Mouse (Mus musculus) kidney, adult 11 months (tissue): ENCODE measurements around the gene Rap1gds1.

Experiments used
- DNase-seq: peaks from one replicate; pipeline ENCODE4 v3.0.0; 2022

Rap1gds1 gene

GRCm38 (mm10) chr3:138941604-138942003 is 133.4 kb downstream of the Rap1gds1 start:
- no peak for DNase-seq

- no peak for DNase-seq
Measured at GRCm38 (mm10) chr3:138937241-138937640, 137.8 kb downstream of the Rap1gds1 start.

- no peak for DNase-seq
Measured at GRCm38 (mm10) chr3:138936780-138937179, 138.2 kb downstream of the Rap1gds1 start.

DNA sequence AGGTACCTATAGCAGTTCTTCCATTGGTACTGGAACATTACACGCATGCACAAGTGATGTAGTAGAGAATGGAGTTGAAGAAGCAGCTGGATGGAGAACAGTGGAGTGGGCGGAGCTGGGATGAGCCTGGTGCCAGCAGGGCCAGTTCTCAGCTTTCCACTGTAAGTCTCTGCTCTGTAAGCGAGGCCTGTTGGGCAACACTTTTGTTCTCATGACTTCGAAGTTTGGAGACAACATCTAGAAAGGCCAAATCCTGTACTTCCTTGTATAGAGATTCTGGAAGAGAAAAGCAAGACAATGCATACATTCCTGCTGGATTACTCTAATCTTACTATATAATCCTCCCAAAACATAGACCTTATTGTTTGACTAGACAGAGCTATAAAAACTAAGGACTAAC is 147.6 kb downstream of the Rap1gds1 start:
- no peak for DNase-seq

DNA sequence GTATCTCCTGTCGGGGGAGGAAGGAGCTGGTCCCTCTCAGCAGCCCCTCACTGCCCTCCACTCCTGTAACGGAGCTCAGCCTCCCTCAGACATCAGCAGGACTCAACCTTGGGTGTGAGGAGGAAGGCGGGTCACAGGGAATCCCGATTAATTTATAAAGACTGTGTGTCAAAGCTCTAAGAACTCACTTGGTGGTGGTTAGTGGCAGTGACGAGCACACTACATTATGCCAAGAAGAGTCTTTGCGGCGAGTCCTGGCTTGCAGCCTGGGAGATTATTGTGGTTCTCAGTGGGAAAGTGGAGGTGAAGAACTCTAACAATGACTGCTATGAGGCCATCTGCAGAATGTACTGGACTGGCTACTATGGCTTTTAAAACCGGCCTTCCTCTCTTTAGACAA is 148.8 kb downstream of the Rap1gds1 start:
- DNase-seq: no peak

DNA sequence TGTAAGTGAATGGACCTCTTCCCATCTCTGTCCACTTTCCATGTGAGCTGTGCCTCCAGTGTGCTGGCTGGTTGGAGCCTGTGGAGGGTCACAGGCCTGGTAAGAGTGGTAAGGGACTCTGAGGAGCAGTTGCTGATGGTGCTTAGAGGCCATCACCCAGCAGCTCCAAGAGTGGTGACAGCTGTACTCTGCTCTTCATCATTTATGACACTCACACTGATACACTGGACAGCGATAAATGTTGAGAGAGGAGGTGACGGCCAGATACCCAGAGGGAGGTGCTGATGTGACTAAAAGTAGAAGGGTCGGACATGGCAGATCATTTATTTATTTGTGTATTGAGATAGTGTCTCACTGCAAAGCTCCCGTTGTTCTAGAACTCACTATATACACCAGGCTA is 156.8 kb downstream of the Rap1gds1 start:
- DNase-seq: no peak

- no peak for DNase-seq
Measured at GRCm38 (mm10) chr3:138917016-138917415, 158.0 kb downstream of the Rap1gds1 start.

DNA sequence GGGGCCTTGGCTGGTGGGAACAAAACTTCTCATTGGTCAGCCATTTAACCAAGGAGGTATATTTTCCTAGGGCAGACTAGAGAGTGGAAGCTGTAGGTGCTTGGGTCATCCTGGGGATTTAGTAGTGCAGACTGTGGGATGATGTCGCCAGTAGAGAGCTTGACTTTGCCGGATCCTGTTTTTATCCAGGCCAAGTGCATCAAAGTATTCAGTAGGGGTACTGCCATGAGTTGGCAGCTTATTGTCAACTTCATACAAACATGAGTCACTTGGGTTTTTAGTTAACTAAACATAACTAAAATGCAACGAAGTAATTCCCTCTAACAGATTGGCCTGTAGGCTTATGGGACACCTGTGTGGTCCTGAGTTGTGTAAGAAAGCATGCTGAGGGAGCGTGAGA is 158.4 kb downstream of the Rap1gds1 start:
- no peak for DNase-seq

- peak; percentile 25 for DNase-seq
Measured at GRCm38 (mm10) chr3:138914626-138915288, 160.2 kb downstream of the Rap1gds1 start.

DNA sequence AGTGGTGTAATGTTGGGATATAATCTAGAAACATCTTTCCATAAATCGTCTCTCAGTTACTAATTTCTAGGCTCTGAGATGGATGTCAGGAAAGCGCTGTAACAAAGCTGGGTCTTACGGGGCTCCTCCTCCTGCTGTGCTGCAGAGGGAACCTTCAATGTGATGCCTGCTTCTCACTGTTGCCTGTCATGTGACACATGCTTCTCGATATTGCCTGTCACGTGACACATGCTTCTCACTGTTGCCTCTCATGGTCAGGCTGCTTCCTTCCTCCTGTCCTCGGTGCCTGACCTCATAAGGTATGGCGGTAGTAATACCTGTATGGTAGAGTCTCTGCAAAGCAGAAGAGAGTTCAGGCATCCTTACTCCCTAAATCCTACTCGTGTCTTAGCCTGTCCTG is 162.5 kb downstream of the Rap1gds1 start:
- DNase-seq: no peak

DNA sequence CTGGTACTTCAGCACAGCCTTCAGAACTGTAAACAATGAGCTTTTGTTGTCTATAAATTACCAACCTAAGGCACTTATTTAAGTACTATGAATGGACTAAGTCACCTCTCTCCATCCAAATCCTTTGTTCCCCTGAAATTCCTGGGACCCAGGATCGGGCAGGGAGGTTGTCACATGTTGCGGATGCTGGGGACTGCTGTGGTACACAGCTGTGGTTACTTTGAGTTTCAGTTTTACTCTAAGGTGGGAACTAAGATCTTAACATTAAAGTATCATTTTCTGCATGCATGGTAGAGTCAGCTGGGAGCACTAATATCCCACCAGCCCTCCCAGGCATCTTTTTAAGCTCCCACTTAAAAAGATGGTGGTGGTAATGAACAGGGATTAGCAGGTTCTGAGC is 165.7 kb downstream of the Rap1gds1 start:
- no peak for DNase-seq

- peak; percentile 18 for DNase-seq
Measured at GRCm38 (mm10) chr3:138906112-138906880, 168.7 kb downstream of the Rap1gds1 start.

- no peak for DNase-seq
Measured at GRCm38 (mm10) chr3:138905678-138906077, 169.3 kb downstream of the Rap1gds1 start.

DNA sequence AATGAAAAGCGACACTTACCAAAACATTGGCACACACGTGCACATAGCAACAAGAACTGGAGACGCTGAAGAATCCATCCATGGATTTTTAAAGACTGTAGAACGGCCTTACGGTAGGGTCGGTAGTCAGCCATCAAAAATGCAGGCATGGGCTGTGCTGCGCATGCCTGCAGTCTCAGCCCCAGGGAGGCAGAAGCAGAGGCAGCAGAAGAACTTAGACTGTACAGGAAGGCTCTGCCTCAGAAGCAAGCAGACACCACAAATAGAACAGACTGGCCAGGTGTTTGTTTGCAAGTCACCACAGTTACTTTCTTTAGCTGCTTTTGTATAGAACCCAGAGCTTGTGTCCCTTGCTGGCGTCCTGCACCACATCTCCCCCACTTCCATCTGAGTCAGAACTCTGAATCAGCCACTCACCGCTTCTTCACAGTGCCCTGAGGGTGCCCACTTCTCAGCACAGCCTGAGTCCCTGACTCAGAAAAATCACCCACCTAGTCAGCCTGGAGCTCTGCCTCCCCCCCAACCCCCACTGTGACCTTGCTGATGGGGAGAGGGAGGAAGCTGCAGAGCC is 174.3 kb downstream of the Rap1gds1 start:
- DNase-seq: no peak

DNA sequence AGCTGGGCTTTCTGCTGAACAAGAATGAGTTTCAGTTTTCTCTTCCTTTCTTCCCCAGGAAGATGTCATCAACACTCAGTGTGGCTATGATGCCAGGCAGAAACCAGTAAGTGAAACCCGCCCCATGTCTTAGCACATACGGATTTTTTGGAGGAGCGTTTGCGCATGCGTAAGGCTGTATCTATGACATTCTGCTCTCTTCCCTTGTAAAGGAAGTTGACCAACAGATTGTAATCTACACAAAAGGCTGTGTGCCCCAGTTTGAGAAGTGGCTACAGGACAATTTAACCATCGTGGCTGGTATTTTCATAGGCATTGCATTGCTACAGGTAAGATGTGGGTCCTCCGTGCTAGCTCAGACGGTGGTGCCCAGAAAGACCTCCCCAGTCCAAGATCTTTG is 176.9 kb downstream of the Rap1gds1 start:
- DNase-seq: no peak

DNA sequence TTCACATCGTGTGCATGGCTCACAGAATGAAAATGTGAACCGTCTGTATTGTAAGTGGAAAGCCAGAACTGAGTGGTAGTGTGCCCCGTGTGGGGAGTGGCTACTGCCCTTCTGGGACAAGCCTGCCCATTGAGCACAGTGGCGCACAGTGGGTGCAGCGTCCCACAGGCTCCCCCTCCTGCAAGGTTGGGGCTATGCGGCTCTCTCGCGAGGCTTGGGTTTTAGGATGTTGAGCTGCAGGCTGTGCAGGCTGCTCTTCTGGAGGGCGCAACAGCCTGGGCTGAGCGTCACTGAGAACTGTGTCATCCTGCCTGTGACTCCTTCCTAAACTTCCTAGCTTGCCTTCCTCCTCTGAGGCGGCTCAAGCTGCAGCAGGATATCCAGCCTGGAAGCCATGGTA is 177.5 kb downstream of the Rap1gds1 start:
- DNase-seq: no peak

- DNase-seq: no peak
Measured at GRCm38 (mm10) chr3:138893520-138893919, 181.5 kb downstream of the Rap1gds1 start.

DNA sequence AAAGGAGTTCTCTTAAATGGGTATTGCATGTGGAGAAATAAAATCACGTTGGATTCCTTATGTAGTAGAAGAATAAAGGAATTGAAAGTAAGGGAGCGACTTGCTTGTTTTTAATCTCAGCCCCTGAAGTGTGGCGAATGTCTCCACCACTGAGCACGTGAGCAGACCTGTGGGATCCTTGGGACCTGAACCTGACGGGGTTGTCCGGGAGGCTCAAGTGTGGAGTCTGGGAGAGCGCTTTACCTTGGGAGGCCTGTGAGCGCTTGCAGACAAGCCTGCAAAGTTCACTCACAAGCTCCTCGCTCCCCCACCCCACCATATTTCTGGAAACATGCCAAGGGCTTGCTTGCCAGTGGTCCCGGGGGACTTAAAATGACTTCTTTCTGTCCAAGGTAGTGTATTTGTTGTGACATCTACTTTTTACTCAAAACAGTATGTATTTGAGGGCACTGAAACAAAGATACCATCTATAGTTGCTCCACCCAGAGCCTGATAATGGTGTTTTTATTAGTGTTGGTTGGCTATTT is 185.2 kb downstream of the Rap1gds1 start:
- no peak for DNase-seq

DNA sequence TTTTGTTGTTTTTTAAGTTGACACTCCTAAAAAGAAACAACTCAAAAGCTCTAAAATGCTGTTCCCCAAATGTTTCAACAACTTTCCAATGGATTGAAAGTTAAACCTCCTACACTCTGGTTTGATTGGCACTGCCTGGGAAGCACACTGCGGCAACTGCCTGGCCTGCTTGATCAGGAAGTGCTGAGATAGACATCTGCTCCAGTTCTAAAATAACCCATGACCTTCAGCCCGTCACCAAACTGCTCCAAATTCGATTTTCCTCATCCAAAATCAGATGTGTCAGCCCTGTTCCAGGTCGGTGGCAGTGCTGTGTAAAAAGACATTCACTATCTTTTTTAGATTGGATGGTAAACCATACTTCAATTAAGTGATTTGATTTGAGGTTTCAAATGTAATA is 185.8 kb downstream of the Rap1gds1 start:
- DNase-seq: no peak

GRCm38 (mm10) chr3:138886121-138886520 is 188.9 kb downstream of the Rap1gds1 start:
- DNase-seq: no peak

DNA sequence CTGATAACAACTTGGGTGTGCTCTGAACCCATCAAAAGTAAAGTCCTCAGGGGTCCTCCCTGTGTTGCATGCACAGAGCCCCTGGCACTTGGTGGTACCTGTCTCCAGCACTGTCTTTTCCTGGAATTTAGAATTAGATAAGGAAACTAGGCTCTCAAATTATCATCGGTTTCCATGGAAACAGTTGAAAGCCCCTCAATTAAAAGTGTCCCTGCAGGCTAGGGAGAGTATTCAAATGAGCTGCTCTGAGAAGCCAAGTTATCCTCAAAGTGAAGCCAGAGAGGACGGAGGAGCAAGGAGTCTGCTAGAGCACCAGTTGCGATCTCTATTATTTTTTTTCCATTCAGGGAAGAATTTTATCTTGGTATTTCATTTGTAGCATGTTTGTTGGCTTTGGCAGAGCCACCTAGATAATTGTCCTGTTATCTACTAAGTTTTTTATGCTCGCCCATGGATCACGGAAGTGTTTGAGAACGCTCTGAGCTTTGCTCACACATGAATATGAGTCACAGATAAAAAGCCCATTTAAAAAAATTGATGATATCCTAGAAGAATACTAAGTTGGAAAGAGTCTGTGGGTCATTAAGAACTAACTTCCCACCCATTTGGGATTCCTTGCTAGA is 193.2 kb downstream of the Rap1gds1 start:
- DNase-seq: no peak

DNA sequence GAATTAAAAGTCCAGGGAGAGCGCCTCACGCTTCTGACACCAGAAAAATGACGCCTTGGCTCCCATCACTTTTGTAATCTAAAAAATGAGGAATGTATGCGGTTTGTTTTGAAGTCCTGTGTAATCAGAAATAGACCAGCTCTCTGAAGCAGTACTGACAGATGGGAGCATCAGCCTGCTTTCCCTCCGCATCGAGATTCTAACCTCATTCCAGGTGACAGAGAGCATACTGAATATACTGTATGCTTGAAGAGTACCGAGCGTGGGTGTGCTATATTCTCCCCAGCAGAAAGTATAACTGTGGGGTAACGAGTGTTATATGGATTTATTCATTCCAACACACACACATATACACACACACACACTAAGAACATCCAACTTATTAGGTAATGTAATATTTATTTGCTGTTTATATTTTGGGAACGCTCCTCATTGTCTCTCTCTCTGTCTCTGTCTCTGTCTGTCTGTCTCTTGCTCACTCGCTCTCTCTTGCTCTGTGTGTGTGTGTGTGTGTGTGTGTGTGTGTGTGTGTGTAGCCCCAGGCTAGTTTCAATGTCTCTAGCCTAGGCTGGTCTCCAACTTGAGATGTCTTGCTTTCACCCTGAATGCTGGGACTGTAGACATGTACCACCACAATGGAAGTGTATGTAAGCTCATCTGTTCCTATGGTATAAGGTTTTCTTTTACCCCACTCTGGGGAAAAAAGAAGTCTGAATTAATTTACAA is 193.8 kb downstream of the Rap1gds1 start:
- DNase-seq: no peak

- no peak for DNase-seq
Measured at GRCm38 (mm10) chr3:138877741-138878140, 197.3 kb downstream of the Rap1gds1 start.
